Mouse (Mus musculus) heart, adult 2 months (tissue): ENCODE data around the gene Catsperd.

ENCODE experiments used
- CTCF ChIP-seq: fragments of 200-600 bp; IDR thresholded peaks from 2 replicates; pipeline ENCODE4 v1.8.1; 2022; ENCODE audit warnings: antibody characterized with exemption, mild to moderate bottlenecking, moderate library complexity
- EP300 ChIP-seq: fragments of 200-500 bp; IDR thresholded peaks from 2 replicates; pipeline ENCODE4 v1.6.1; 2011; ENCODE audit warnings: low read depth, low read length, control low read depth; ENCODE audit not compliant: insufficient read depth
- POLR2A ChIP-seq: fragments of 200-500 bp; IDR thresholded peaks from 2 replicates; pipeline ENCODE4 v1.6.1; 2011; ENCODE audit warnings: mild to moderate bottlenecking, low read depth, low read length, control low read depth; ENCODE audit not compliant: insufficient read depth

- TF ChIP-seq CTCF = peak; percentile 77
- peak; percentile 91 for TF ChIP-seq POLR2A
- peak; percentile 85; the same call in 1 of the 2 replicates for TF ChIP-seq EP300
Observed at GRCm38 (mm10) chr17:56609452-56610171, 18.3 kb upstream of the Catsperd start, which contains the start of gene 2410015M20Rik.
